17 mouse cellular contexts compared by ENCODE assay signal in genomic region chr19:56983757-56984156, GRCm38 (mm10). TPM values are rescaled to one million over a fixed set of nuclear protein-coding genes. Genes with fewer than 3 reads are reported as not detected.
DNase-seq lines count a peak whose midpoint lies in the region; ATAC-seq and TF ChIP-seq lines count a peak whose summit lies in the region.
"Had no signal": no experiment of that assay in that cellular context is flagged by ENCODE, and none has a peak within 500 bp of the region (broad histone marks: within the 10 kb centered on the region; RNA-seq: fewer than 3 reads in every experiment).

No protein-coding gene starts in this region.

- intact Hi-C loops in left cerebral cortex, postnatal 25 days (cut with DNase I), result no loop called here

- no peak overlapping the region for H3K9ac ChIP-seq in heart, embryonic 11.5 days (ENCODE audit: low read depth, low read length)
- H3K9ac ChIP-seq in limb, embryonic 14.5 days (ENCODE audit: low read depth, low read length, severe bottlenecking), result no peak overlapping the region
- no peak overlapping the region for H3K9ac ChIP-seq in heart, postnatal 0 days (replicated peaks; ENCODE audit: low read depth, low read length)
- no peak overlapping the region for H3K9ac ChIP-seq in stomach, embryonic 14.5 days (replicated peaks; ENCODE audit: low read depth, low read length)

- TF ChIP-seq POLR2A in limb, embryonic 14.5 days (IDR thresholded peaks at IDR 0.05; ENCODE audit: borderline replicate concordance, extremely low read depth, insufficient read depth, insufficient read length), result no peak

- H3K27ac ChIP-seq in heart, embryonic 11.5 days (ENCODE audit: low read depth, low read length), result 0 out of 2 replicates have a peak overlapping the region, but pooled peaks have one; percentile 10
- 0 out of 2 replicates have a peak overlapping the region, but pooled peaks have one; percentile 15 for H3K27ac ChIP-seq in limb, embryonic 14.5 days (replicated peaks; ENCODE audit: low read depth, low read length)
- H3K27ac ChIP-seq in limb, embryonic 10.5 days, result no peak overlapping the region
- H3K27ac ChIP-seq in heart, postnatal 0 days (ENCODE audit: low read depth), result peak overlapping the region; percentile 67
- H3K27ac ChIP-seq in stomach, embryonic 14.5 days (ENCODE audit: low read length), result peak overlapping the region; percentile 76
- H3K27ac ChIP-seq: hindbrain, postnatal 0 days had no signal

- TF ChIP-seq CTCF in heart, postnatal 0 days (IDR thresholded peaks at IDR 0.05; ENCODE audit: low read depth), result no peak

- TF ChIP-seq EP300 in heart, postnatal 0 days (IDR thresholded peaks at IDR 0.05; ENCODE audit: low read depth), result no peak

- H3K4me3 ChIP-seq in heart, embryonic 11.5 days (ENCODE audit: low read depth, low read length), result no peak overlapping the region
- no peak overlapping the region for H3K4me3 ChIP-seq in limb, embryonic 14.5 days (replicated peaks; ENCODE audit: low read length)
- H3K4me3 ChIP-seq in limb, embryonic 10.5 days, result no peak overlapping the region
- no peak overlapping the region for H3K4me3 ChIP-seq in heart, postnatal 0 days (ENCODE audit: low read depth, low read length)
- H3K4me3 ChIP-seq in stomach, embryonic 14.5 days (ENCODE audit: low read depth, low read length), result no peak overlapping the region
- H3K4me3 ChIP-seq: myocyte had no signal

- 44% methylated on average over 10 of the region's 10 CpGs for WGBS in heart, embryonic 11.5 days (ENCODE audit: insufficient replicate concordance)
- WGBS in limb, embryonic 14.5 days, result 77% methylated on average over 10 of the region's 10 CpGs
- WGBS in limb, embryonic 10.5 days, result 87% methylated on average over 10 of the region's 10 CpGs
- WGBS in heart, postnatal 0 days, result 39% methylated on average over 10 of the region's 10 CpGs
- 54% methylated on average over 10 of the region's 10 CpGs for WGBS in stomach, embryonic 14.5 days

- H3K4me2 ChIP-seq in heart, embryonic 11.5 days, result no peak overlapping the region
- no peak overlapping the region for H3K4me2 ChIP-seq in limb, embryonic 14.5 days (replicated peaks; ENCODE audit: low read depth, low read length, severe bottlenecking)
- no peak overlapping the region for H3K4me2 ChIP-seq in heart, postnatal 0 days (ENCODE audit: low read depth, low read length)
- H3K4me2 ChIP-seq in stomach, embryonic 14.5 days (replicated peaks; ENCODE audit: low read depth, low read length), result no peak overlapping the region
- H3K4me2 ChIP-seq: liver, embryonic 11.5 days; midbrain, embryonic 11.5 days had no signal

- DNase-seq in heart, adult 11 months, result no peak
- no peak for DNase-seq in limb, embryonic 14.5 days (ENCODE audit: low spot score)
- DNase-seq in limb, embryonic 10.5 days (ENCODE audit: low spot score), result no peak
- no peak for DNase-seq in heart, postnatal 0 days (ENCODE audit: low spot score)
- no peak for DNase-seq in left cerebral cortex, postnatal 25 days (ENCODE audit: low spot score in 2 of 2)
- DNase-seq: cerebellum, postnatal 25 days; layer of hippocampus, adult 9-11 months; right cerebral cortex, adult 18-20 months; spleen, adult 18-20 months had no signal

- no peaks in the 10 kb centered on the region for H3K27me3 ChIP-seq in heart, embryonic 11.5 days (ENCODE audit: control insufficient read depth, insufficient read depth, low read length)
- no peaks in the 10 kb centered on the region for H3K27me3 ChIP-seq in limb, embryonic 14.5 days (ENCODE audit: control insufficient read depth, insufficient read depth, low read length)
- no peaks in the 10 kb centered on the region for H3K27me3 ChIP-seq in limb, embryonic 10.5 days (ENCODE audit: low read depth, poor library complexity, severe bottlenecking)
- no peaks in the 10 kb centered on the region for H3K27me3 ChIP-seq in heart, postnatal 0 days (ENCODE audit: control insufficient read depth, insufficient read depth, low read length)
- no peaks in the 10 kb centered on the region for H3K27me3 ChIP-seq in stomach, embryonic 14.5 days (ENCODE audit: control insufficient read depth, insufficient read depth, low read length)

- no peak for ATAC-seq in heart, embryonic 11.5 days (replicated peaks; ENCODE audit: insufficient number of reproducible peaks, low FRiP score, low TSS enrichment)
- no peak for ATAC-seq in limb, embryonic 14.5 days (ENCODE audit: low FRiP score, low read depth)
- ATAC-seq in heart, postnatal 0 days (ENCODE audit: insufficient read depth, low read depth), result no peak
- no peak for ATAC-seq in stomach, embryonic 14.5 days (ENCODE audit: insufficient number of reproducible peaks, insufficient read depth, low FRiP score, low read depth)
- ATAC-seq: hindbrain, postnatal 0 days had no signal

- H3K36me3 ChIP-seq in heart, embryonic 11.5 days (ENCODE audit: control insufficient read depth, insufficient read depth, low read length), result no peaks in the 10 kb centered on the region
- no peaks in the 10 kb centered on the region for H3K36me3 ChIP-seq in limb, embryonic 14.5 days (ENCODE audit: control insufficient read depth, insufficient read depth, low read length)
- no peaks in the 10 kb centered on the region for H3K36me3 ChIP-seq in limb, embryonic 10.5 days
- H3K36me3 ChIP-seq in heart, postnatal 0 days (replicated peaks; ENCODE audit: control insufficient read depth, insufficient read depth, low read length), result no peaks in the 10 kb centered on the region
- H3K36me3 ChIP-seq in stomach, embryonic 14.5 days (ENCODE audit: control insufficient read depth, insufficient read depth, low read length), result no peaks in the 10 kb centered on the region

- peaks cover 18% of the 10 kb centered on the region for H3K4me1 ChIP-seq in heart, embryonic 11.5 days (ENCODE audit: control insufficient read depth, insufficient read depth, low read length)
- peaks cover 7% of the 10 kb centered on the region; the same call in 1 of the 2 replicates for H3K4me1 ChIP-seq in limb, embryonic 14.5 days (ENCODE audit: control insufficient read depth, insufficient read depth, low read length)
- peaks cover 23% of the 10 kb centered on the region for H3K4me1 ChIP-seq in limb, embryonic 10.5 days
- H3K4me1 ChIP-seq in heart, postnatal 0 days (ENCODE audit: control insufficient read depth, insufficient read depth), result peaks cover 11% of the 10 kb centered on the region
- H3K4me1 ChIP-seq in stomach, embryonic 14.5 days (ENCODE audit: control insufficient read depth, insufficient read depth, low read length), result peaks cover 20% of the 10 kb centered on the region

- no peaks in the 10 kb centered on the region for H3K9me3 ChIP-seq in heart, embryonic 11.5 days (replicated peaks; ENCODE audit: control insufficient read depth, low read length)
- H3K9me3 ChIP-seq in limb, embryonic 14.5 days (ENCODE audit: control insufficient read depth, low read length), result no peaks in the 10 kb centered on the region
- H3K9me3 ChIP-seq in limb, embryonic 10.5 days (replicated peaks), result no peaks in the 10 kb centered on the region
- H3K9me3 ChIP-seq in heart, postnatal 0 days (replicated peaks; ENCODE audit: control insufficient read depth, low read length), result no peaks in the 10 kb centered on the region
- H3K9me3 ChIP-seq in stomach, embryonic 14.5 days (ENCODE audit: control insufficient read depth, low read depth, low read length), result no peaks in the 10 kb centered on the region

RNA-seq across cellular contexts. Expression of gene Afap1l2, which starts 24.3 kb away (rescaled TPM):
- 1.3 and 1.5 TPM in 2 replicates for polyA plus RNA-seq in heart, embryonic 11.5 days (2014; fragmentation: Nextera tagmentation; extraction: Ambion mirVana)
- 6.8 and 7.0 TPM in 2 replicates for polyA plus RNA-seq in limb, embryonic 14.5 days (2012; rRNA removed)
- 6.8 and 9.2 TPM in 2 replicates for polyA plus RNA-seq in limb, embryonic 14.5 days (2014; fragmentation: Nextera tagmentation; extraction: Ambion mirVana)
- polyA plus RNA-seq in limb, embryonic 10.5 days (2016; fragmentation: Nextera tagmentation; extraction: Ambion mirVana), result 0.51 and 1.1 TPM in 2 replicates
- total RNA-seq in heart, postnatal 0 days (2014; rRNA removed; ENCODE audit: low replicate concordance), result 2.3 and 3.6 TPM in 2 replicates
- polyA plus RNA-seq in heart, postnatal 0 days (2015; fragmentation: Nextera tagmentation; extraction: Ambion mirVana), result 2.5 and 2.7 TPM in 2 replicates
- polyA plus RNA-seq in stomach, embryonic 14.5 days (2014; fragmentation: Nextera tagmentation; extraction: Ambion mirVana), result 24.6 and 28.5 TPM in 2 replicates
- total RNA-seq in left cerebral cortex, postnatal 25 days (2021), result 10 to 100 TPM in 1 of 2 experiments, 1 to 10 TPM in 1; 9.8 to 10.8 TPM
- total RNA-seq: granulocyte monocyte progenitor cell, adult 5-6 weeks; neutrophil, adult 5-6 weeks had no signal
